Mouse (Mus musculus) lung, postnatal 0 days (tissue): ENCODE measurements around the gene Asxl1.

Experiments
- CTCF ChIP-seq: IDR thresholded peaks from 2 replicates; pipeline ENCODE4 v1.5.1; 2016; ENCODE audit warnings: antibody characterized with exemption, mild to moderate bottlenecking
- EP300 ChIP-seq: IDR thresholded peaks from 2 replicates; pipeline ENCODE4 v1.6.1; 2016; ENCODE audit warnings: antibody characterized with exemption, mild to moderate bottlenecking, control low read depth

GRCm38 (mm10) chr2:153393045-153393444 lies 47.4 kb downstream of the Asxl1 start:
- TF ChIP-seq CTCF (no peak), EP300 (no peak)
